Mouse (Mus musculus) lung, adult 2 months (tissue): ENCODE data around the gene Vcpkmt. TPM values are rescaled to one million over a fixed set of nuclear protein-coding genes. Genes with fewer than 3 reads are reported as not detected.
"Not testable (repeated sequence)": the region's sequence is repeated elsewhere in the genome, so short reads cannot be mapped to it uniquely, and the experiment has no call there.

ENCODE experiments used
- DNase-seq: peaks from one replicate; pipeline ENCODE4 v3.0.0; 2022
- H3K4me1 ChIP-seq: fragments of 200-500 bp; 2 replicates; pipeline ENCODE4 v1.6.1; 2011; ENCODE audit warnings: low read length; ENCODE audit not compliant: control insufficient read depth, insufficient read depth
- H3K4me3 ChIP-seq: fragments of 200-500 bp; replicated peaks from 2 replicates; pipeline ENCODE3; 2011; ENCODE audit warnings: low read depth, mild to moderate bottlenecking, control low read depth, low read length; ENCODE audit errors: extremely low read depth
- CTCF ChIP-seq: fragments of 200-500 bp; IDR thresholded peaks from 2 replicates; pipeline ENCODE4 v1.5.1; 2011; ENCODE audit warnings: mild to moderate bottlenecking, low read length, control low read depth; ENCODE audit not compliant: insufficient read depth
- POLR2A ChIP-seq: fragments of 200-500 bp; IDR thresholded peaks from 2 replicates; pipeline ENCODE4 v1.6.1; 2011; ENCODE audit warnings: low read depth, mild to moderate bottlenecking, control low read depth, low read length, borderline replicate concordance; ENCODE audit errors: extremely low read depth
- WGBS: fragments of 180-500 bp; shearing (Covaris S2); methylation state at CpG from one replicate; pipeline ENCODE4 v1.1.7; 2018; 5-methylcytosine and 5-hydroxymethylcytosine counted together
- polyA plus RNA-seq: library from polyadenylated mRNA; depleted of rRNA; stranded (reverse); fragments of >200 nt; gene quantifications from 2 replicates; pipeline ENCODE4 v1.2.3, GENCODE M21; 2012

Vcpkmt gene
- polyA plus RNA-seq, 1 experiment: 11.3 TPM

GRCm38 (mm10) chr12:69573271-69573670 is 9.6 kb downstream of the Vcpkmt start:
- WGBS: 78% methylated on average over 8 of the region's 8 CpGs
- no peak for TF ChIP-seq POLR2A
- TF ChIP-seq CTCF: no peak
- Histone ChIP-seq H3K4me1 (peaks cover 5% of the 10 kb centered on the region; the same call in 1 of the 2 replicates), H3K4me3 (no peak overlapping the region)
- DNase-seq: peak; percentile 34

GRCm38 (mm10) chr12:69569926-69570325 is 12.9 kb downstream of the Vcpkmt start:
- Histone ChIP-seq H3K4me1 (peaks cover 3% of the 10 kb centered on the region; the same call in 1 of the 2 replicates), H3K4me3 (no peak overlapping the region)
- no peak for TF ChIP-seq POLR2A
- WGBS: 90% methylated on average over 3 of the region's 3 CpGs
- DNase-seq: no peak

DNA sequence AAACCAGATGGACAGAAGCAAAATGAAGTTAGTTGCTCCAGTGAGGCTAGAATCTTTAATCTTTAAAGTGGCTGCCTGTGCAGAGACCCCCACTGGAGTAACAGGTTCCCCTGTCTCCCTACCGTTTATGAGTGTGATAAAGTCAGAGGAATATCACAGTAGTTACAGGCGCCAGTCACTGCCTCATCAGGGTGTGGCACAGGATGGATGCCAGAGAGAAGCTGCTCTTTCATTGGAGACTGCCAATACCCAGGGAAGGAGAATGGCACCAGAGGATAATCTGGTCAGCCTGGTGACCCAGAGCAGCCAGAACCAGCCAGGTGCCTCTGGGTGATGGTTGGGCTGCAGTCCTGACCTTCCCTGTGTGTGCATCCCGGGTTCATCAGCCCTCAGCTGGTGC is 14.6 kb downstream of the Vcpkmt start:
- 68% methylated on average over 3 of the region's 3 CpGs for WGBS
- Histone ChIP-seq H3K4me1 (no peaks in the 10 kb centered on the region), H3K4me3 (no peak overlapping the region)
- TF ChIP-seq CTCF (no peak), POLR2A (no peak)
- no peak for DNase-seq

GRCm38 (mm10) chr12:69561006-69561405 is 21.8 kb downstream of the Vcpkmt start:
- DNase-seq, H3K4me1 ChIP-seq, H3K4me3 ChIP-seq: not testable (repeated sequence)
- 84% methylated on average over 6 of the region's 6 CpGs for WGBS

GRCm38 (mm10) chr12:69556221-69556861 is 26.5 kb downstream of the Vcpkmt start:
- TF ChIP-seq CTCF (no peak), POLR2A (no peak)
- Histone ChIP-seq H3K4me1 (no peaks in the 10 kb centered on the region; the same call in 1 of the 2 replicates), H3K4me3 (no peak overlapping the region)
- 62% methylated on average over 6 of the region's 6 CpGs for WGBS
- DNase-seq: peak; percentile 28

DNA sequence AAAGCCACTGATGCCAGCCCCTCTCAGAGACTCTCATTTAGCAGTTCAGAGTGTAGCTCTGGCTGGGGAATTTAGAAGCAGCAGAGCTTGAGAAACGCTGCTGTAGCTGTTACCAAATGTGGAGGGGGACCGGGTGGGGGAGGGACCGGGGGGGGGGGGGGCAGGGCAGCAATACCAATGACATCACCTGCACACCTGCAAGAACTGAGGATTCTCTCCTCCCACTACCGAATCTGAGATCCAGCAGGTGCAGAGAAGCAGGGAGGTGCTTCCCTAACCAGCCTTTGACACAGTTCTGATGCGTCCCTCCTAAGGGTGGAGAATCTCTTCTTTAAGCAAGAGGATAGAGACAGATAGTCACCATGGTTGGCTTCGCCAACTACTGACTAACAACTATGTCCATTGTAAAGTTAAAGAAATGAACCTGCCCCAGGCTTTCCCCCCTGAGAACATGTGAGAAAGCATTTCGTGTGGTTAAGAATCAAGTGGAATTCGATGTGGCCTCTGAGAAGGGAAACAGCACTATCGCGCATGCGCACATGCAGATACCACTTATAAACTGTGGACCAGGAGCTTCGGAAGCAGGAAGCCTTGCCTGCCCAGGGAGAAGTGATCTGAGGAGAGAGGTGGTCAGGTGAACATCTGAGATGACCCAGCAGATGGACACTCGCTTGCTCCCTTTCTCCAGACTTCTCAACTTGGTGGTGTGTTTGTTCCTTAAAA is 37.2 kb downstream of the Vcpkmt start:
- WGBS: 71% methylated on average over 13 of the region's 13 CpGs
- H3K4me3 ChIP-seq: no peak overlapping the region
- TF ChIP-seq CTCF (no peak), POLR2A (no peak)

GRCm38 (mm10) chr12:69544994-69545393 is 37.8 kb downstream of the Vcpkmt start:
- Histone ChIP-seq H3K4me1 (no peaks in the 10 kb centered on the region), H3K4me3 (no peak overlapping the region)
- 87% methylated on average over 6 of the region's 6 CpGs for WGBS
- no peak for DNase-seq
- TF ChIP-seq CTCF (no peak), POLR2A (no peak)

More for the DNA sequence above, 37.2 kb downstream of the Vcpkmt start:
- DNase-seq: no peak
- no peaks in the 10 kb centered on the region for H3K4me1 ChIP-seq

DNA sequence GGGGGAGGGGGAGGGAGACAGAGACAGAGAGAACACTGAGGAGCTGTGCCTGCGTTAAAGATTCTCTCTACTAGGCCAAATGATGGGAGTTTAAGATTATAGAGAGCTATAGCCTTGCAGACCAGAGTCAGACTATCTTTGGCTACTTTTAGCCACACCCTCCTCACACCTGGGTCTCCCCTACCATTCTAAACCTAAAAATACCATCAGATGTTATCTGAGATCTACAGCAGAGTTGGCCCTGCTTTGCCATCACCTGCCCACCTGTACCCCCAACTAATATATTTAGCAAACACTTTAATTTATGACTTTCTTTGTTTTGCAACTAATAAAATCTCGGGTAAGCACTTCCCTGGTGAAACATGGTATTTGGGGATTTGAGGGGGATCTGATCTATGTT is 38.3 kb downstream of the Vcpkmt start:
- 67% methylated on average over 2 of the region's 2 CpGs for WGBS
- no peak for DNase-seq
- Histone ChIP-seq H3K4me3 (no peak overlapping the region), H3K4me1 (no peaks in the 10 kb centered on the region)
- TF ChIP-seq POLR2A: no peak
- no peak for TF ChIP-seq CTCF

GRCm38 (mm10) chr12:69542376-69542775 is 40.5 kb downstream of the Vcpkmt start:
- TF ChIP-seq POLR2A: no peak
- TF ChIP-seq CTCF: no peak
- no peak overlapping the region for H3K4me3 ChIP-seq
- H3K4me1 ChIP-seq: peaks cover 5% of the 10 kb centered on the region
- no peak for DNase-seq
- 93% methylated on average over 8 of the region's 8 CpGs for WGBS

- TF ChIP-seq POLR2A (no peak), CTCF (no peak)
- Histone ChIP-seq H3K4me1 (peaks cover 10% of the 10 kb centered on the region), H3K4me3 (no peak overlapping the region)
- no peak for DNase-seq
- 50% methylated on average over 8 of the region's 8 CpGs for WGBS
Measured at GRCm38 (mm10) chr12:69541663-69542062, 41.2 kb downstream of the Vcpkmt start.
